Mouse (Mus musculus): ENCODE results near the gene Stt3b. TPM values are rescaled to one million over a fixed set of nuclear protein-coding genes. Genes with fewer than 3 reads are reported as not detected.

The Stt3b gene
- polyA plus RNA-seq, 1 experiment = 120 TPM

- Histone ChIP-seq H3K9me3 (replicated peaks; ENCODE audit: control insufficient read depth, insufficient read depth, low read length, poor library complexity, severe bottlenecking) (no peaks in the 10 kb centered on the region), H3K27ac (ENCODE audit: insufficient read depth, low read length) (no peak overlapping the region), H3K27me3 (ENCODE audit: control insufficient read depth, insufficient read depth, low read length, poor library complexity, severe bottlenecking) (no peaks in the 10 kb centered on the region), H3K36me3 (ENCODE audit: control insufficient read depth, insufficient read depth, low read length, poor library complexity, severe bottlenecking) (no peaks in the 10 kb centered on the region), H3K4me1 (ENCODE audit: control insufficient read depth, insufficient read depth, low read length) (peaks cover 3% of the 10 kb centered on the region), H3K9ac (ENCODE audit: low read depth, poor library complexity, severe bottlenecking) (no peak overlapping the region), H3K4me3 (ENCODE audit: low read depth, low read length) (no peak overlapping the region)
- no peak for TF ChIP-seq CTCF (IDR thresholded peaks at IDR 0.05; ENCODE audit: low read depth, low read length)
- no peak for TF ChIP-seq EP300 (IDR thresholded peaks at IDR 0.05; ENCODE audit: insufficient read depth, low read depth, low read length)
- no peak for TF ChIP-seq POLR2A (IDR thresholded peaks at IDR 0.05; ENCODE audit: insufficient read depth, low read length)
Observed at GRCm38 (mm10) chr9:115214572-115215571, 95.3 kb downstream of the Stt3b start.

- no peak for TF ChIP-seq POLR2A (IDR thresholded peaks at IDR 0.05; ENCODE audit: insufficient read depth, low read length)
- TF ChIP-seq CTCF (IDR thresholded peaks at IDR 0.05; ENCODE audit: low read depth, low read length) = peak; percentile 54
- no peak for TF ChIP-seq EP300 (IDR thresholded peaks at IDR 0.05; ENCODE audit: insufficient read depth, low read depth, low read length)
Observed at GRCm38 (mm10) chr9:115213755-115214264, 96.4 kb downstream of the Stt3b start.

GRCm38 (mm10) chr9:115210535-115210934 lies 99.7 kb downstream of the Stt3b start:
- Histone ChIP-seq H3K27ac (ENCODE audit: insufficient read depth, low read length) (no peak overlapping the region), H3K27me3 (ENCODE audit: control insufficient read depth, insufficient read depth, low read length, poor library complexity, severe bottlenecking) (no peaks in the 10 kb centered on the region), H3K9ac (ENCODE audit: low read depth, poor library complexity, severe bottlenecking) (no peak overlapping the region), H3K9me3 (replicated peaks; ENCODE audit: control insufficient read depth, insufficient read depth, low read length, poor library complexity, severe bottlenecking) (no peaks in the 10 kb centered on the region), H3K36me3 (ENCODE audit: control insufficient read depth, insufficient read depth, low read length, poor library complexity, severe bottlenecking) (no peaks in the 10 kb centered on the region), H3K4me1 (ENCODE audit: control insufficient read depth, insufficient read depth, low read length) (no peaks in the 10 kb centered on the region), H3K4me3 (ENCODE audit: low read depth, low read length) (no peak overlapping the region)
- TF ChIP-seq POLR2A (IDR thresholded peaks at IDR 0.05; ENCODE audit: insufficient read depth, low read length) (no peak), EP300 (IDR thresholded peaks at IDR 0.05; ENCODE audit: insufficient read depth, low read depth, low read length) (no peak), CTCF (IDR thresholded peaks at IDR 0.05; ENCODE audit: low read depth, low read length) (no peak)

More at GRCm38 (mm10) chr9:115213755-115214264, 96.4 kb downstream of the Stt3b start:
- Histone ChIP-seq H3K36me3 (ENCODE audit: control insufficient read depth, insufficient read depth, low read length, poor library complexity, severe bottlenecking) (no peaks in the 10 kb centered on the region), H3K9me3 (replicated peaks; ENCODE audit: control insufficient read depth, insufficient read depth, low read length, poor library complexity, severe bottlenecking) (no peaks in the 10 kb centered on the region), H3K4me3 (ENCODE audit: low read depth, low read length) (no peak overlapping the region), H3K9ac (ENCODE audit: low read depth, poor library complexity, severe bottlenecking) (no peak overlapping the region), H3K27me3 (ENCODE audit: control insufficient read depth, insufficient read depth, low read length, poor library complexity, severe bottlenecking) (no peaks in the 10 kb centered on the region), H3K4me1 (ENCODE audit: control insufficient read depth, insufficient read depth, low read length) (peaks cover 3% of the 10 kb centered on the region), H3K27ac (ENCODE audit: insufficient read depth, low read length) (no peak overlapping the region)

GRCm38 (mm10) chr9:115209737-115210136 lies 100.5 kb downstream of the Stt3b start:
- Histone ChIP-seq H3K9me3 (replicated peaks; ENCODE audit: control insufficient read depth, insufficient read depth, low read length, poor library complexity, severe bottlenecking) (no peaks in the 10 kb centered on the region), H3K4me3 (ENCODE audit: low read depth, low read length) (no peak overlapping the region), H3K4me1 (ENCODE audit: control insufficient read depth, insufficient read depth, low read length) (peaks cover 2% of the 10 kb centered on the region), H3K27ac (ENCODE audit: insufficient read depth, low read length) (no peak overlapping the region), H3K27me3 (ENCODE audit: control insufficient read depth, insufficient read depth, low read length, poor library complexity, severe bottlenecking) (no peaks in the 10 kb centered on the region), H3K9ac (ENCODE audit: low read depth, poor library complexity, severe bottlenecking) (no peak overlapping the region), H3K36me3 (ENCODE audit: control insufficient read depth, insufficient read depth, low read length, poor library complexity, severe bottlenecking) (no peaks in the 10 kb centered on the region)
- TF ChIP-seq EP300 (IDR thresholded peaks at IDR 0.05; ENCODE audit: insufficient read depth, low read depth, low read length) (no peak), POLR2A (IDR thresholded peaks at IDR 0.05; ENCODE audit: insufficient read depth, low read length) (no peak), CTCF (IDR thresholded peaks at IDR 0.05; ENCODE audit: low read depth, low read length) (no peak)

- Histone ChIP-seq H3K9ac (ENCODE audit: low read depth, poor library complexity, severe bottlenecking) (no peak overlapping the region), H3K27me3 (ENCODE audit: control insufficient read depth, insufficient read depth, low read length, poor library complexity, severe bottlenecking) (no peaks in the 10 kb centered on the region), H3K4me1 (ENCODE audit: control insufficient read depth, insufficient read depth, low read length) (peaks cover 2% of the 10 kb centered on the region), H3K36me3 (ENCODE audit: control insufficient read depth, insufficient read depth, low read length, poor library complexity, severe bottlenecking) (no peaks in the 10 kb centered on the region), H3K27ac (ENCODE audit: insufficient read depth, low read length) (no peak overlapping the region), H3K4me3 (ENCODE audit: low read depth, low read length) (no peak overlapping the region), H3K9me3 (replicated peaks; ENCODE audit: control insufficient read depth, insufficient read depth, low read length, poor library complexity, severe bottlenecking) (no peaks in the 10 kb centered on the region)
- TF ChIP-seq POLR2A (IDR thresholded peaks at IDR 0.05; ENCODE audit: insufficient read depth, low read length) = no peak
- TF ChIP-seq CTCF (IDR thresholded peaks at IDR 0.05; ENCODE audit: low read depth, low read length) = no peak
- no peak for TF ChIP-seq EP300 (IDR thresholded peaks at IDR 0.05; ENCODE audit: insufficient read depth, low read depth, low read length)
Observed at GRCm38 (mm10) chr9:115206219-115206618, 104.0 kb downstream of the Stt3b start.

- H3K4me1 ChIP-seq (ENCODE audit: control insufficient read depth, insufficient read depth, low read length) = peaks cover 2% of the 10 kb centered on the region
- H3K36me3 ChIP-seq (ENCODE audit: control insufficient read depth, insufficient read depth, low read length, poor library complexity, severe bottlenecking) = no peaks in the 10 kb centered on the region
- H3K4me3 ChIP-seq (ENCODE audit: low read depth, low read length) = peak overlapping the region; percentile 16; the same call in 1 of the 2 replicates
- H3K9me3 ChIP-seq (replicated peaks; ENCODE audit: control insufficient read depth, insufficient read depth, low read length, poor library complexity, severe bottlenecking) = no peaks in the 10 kb centered on the region
- H3K9ac ChIP-seq (ENCODE audit: low read depth, poor library complexity, severe bottlenecking) = no peak overlapping the region
- no peak overlapping the region for H3K27ac ChIP-seq (ENCODE audit: insufficient read depth, low read length)
- no peak for TF ChIP-seq EP300 (IDR thresholded peaks at IDR 0.05; ENCODE audit: insufficient read depth, low read depth, low read length)
- H3K27me3 ChIP-seq (ENCODE audit: control insufficient read depth, insufficient read depth, low read length, poor library complexity, severe bottlenecking) = no peaks in the 10 kb centered on the region
Observed at GRCm38 (mm10) chr9:115205491-115205890, 104.7 kb downstream of the Stt3b start.

Measured in ES-Bruce4 (cell line).